Mouse (Mus musculus) lung, adult 2 months (tissue): ENCODE measurements around the gene Cenpf.
A peak's percentile ranks its signal among the peaks of the same experiment; 100 is the strongest.

Experiments
- CTCF ChIP-seq: fragments of 200-500 bp; IDR thresholded peaks from 2 replicates; pipeline ENCODE4 v1.5.1; 2011; ENCODE audit warnings: mild to moderate bottlenecking, low read length, control low read depth; ENCODE audit not compliant: insufficient read depth
- POLR2A ChIP-seq: fragments of 200-500 bp; IDR thresholded peaks from 2 replicates; pipeline ENCODE4 v1.6.1; 2011; ENCODE audit warnings: low read depth, mild to moderate bottlenecking, control low read depth, low read length, borderline replicate concordance; ENCODE audit errors: extremely low read depth

- TF ChIP-seq CTCF, result no peak
- TF ChIP-seq POLR2A, result peak; percentile 19; the same call in 1 of the 2 replicates
Measured at GRCm38 (mm10) chr1:189687654-189688387, at the start of gene Cenpf.
